Mouse (Mus musculus) myocyte (in vitro differentiated cells): ENCODE data around the gene Stx12. TPM values are rescaled to one million over a fixed set of nuclear protein-coding genes. Genes with fewer than 3 reads are reported as not detected.
"Not testable (repeated sequence)": the region's sequence is repeated elsewhere in the genome, so short reads cannot be mapped to it uniquely, and the experiment has no call there.

Experiments
- H3K27me3 ChIP-seq: one replicate; pipeline ENCODE4 v1.6.1; 2011; ENCODE audit not compliant: control insufficient read depth, insufficient read depth, insufficient read length
- H3K36me3 ChIP-seq: one replicate; pipeline ENCODE4 v1.6.1; 2011; ENCODE audit not compliant: control insufficient read depth, insufficient read depth
- H3K4me2 ChIP-seq: one replicate; pipeline ENCODE4 v1.6.1; 2011; ENCODE audit warnings: low read depth, control low read depth
- H3K4me3 ChIP-seq: one replicate; pipeline ENCODE4 v1.5.1; 2011; ENCODE audit warnings: mild to moderate bottlenecking, control low read depth, moderate library complexity
- H3K79me2 ChIP-seq: one replicate; pipeline ENCODE4 v1.6.1; 2011; ENCODE audit not compliant: control insufficient read depth, insufficient read depth
- H3ac ChIP-seq: one replicate; pipeline ENCODE4 v1.6.1; 2011; ENCODE audit not compliant: control insufficient read depth, insufficient read length
- CEBPB ChIP-seq: IDR thresholded peaks from 2 replicates; pipeline ENCODE4 v1.6.1; 2011; ENCODE audit warnings: mild to moderate bottlenecking, moderate library complexity; ENCODE audit not compliant: poor library complexity, insufficient read depth, severe bottlenecking
- E2F4 ChIP-seq: IDR thresholded peaks from one replicate; pipeline ENCODE4 v1.6.1; 2011; ENCODE audit warnings: mild to moderate bottlenecking, control low read depth, moderate library complexity; ENCODE audit not compliant: insufficient read depth
- MAX ChIP-seq: IDR thresholded peaks from one replicate; pipeline ENCODE4 v1.6.1; 2011; ENCODE audit warnings: low read depth, mild to moderate bottlenecking, control low read depth
- MYOD1 ChIP-seq, 3 experiments: IDR thresholded peaks; one replicate each; pipeline ENCODE4 v1.6.1; 2011; ENCODE audit warnings: control low read depth in 2 of 3, low read depth in 2 of 3, mild to moderate bottlenecking in 2 of 3, moderate library complexity in 1 of 3; ENCODE audit not compliant: insufficient read length in 2 of 3, control insufficient read depth in 1 of 3
- MYOG ChIP-seq, 3 experiments: IDR thresholded peaks; one replicate each; pipeline ENCODE4 v1.6.1; 2011; ENCODE audit warnings: control low read depth in 2 of 3, low read depth in 2 of 3, mild to moderate bottlenecking in 2 of 3; ENCODE audit not compliant: insufficient read length in 2 of 3, control insufficient read depth in 1 of 3, insufficient read depth in 1 of 3
- POLR2A ChIP-seq: IDR thresholded peaks from one replicate; pipeline ENCODE4 v1.6.1; 2011; ENCODE audit warnings: low read depth, mild to moderate bottlenecking, control low read depth, moderate library complexity; ENCODE audit not compliant: insufficient read length
- POLR2AphosphoS2 ChIP-seq: IDR thresholded peaks from one replicate; pipeline ENCODE4 v1.6.1; 2011; ENCODE audit warnings: low read depth, control low read depth; ENCODE audit not compliant: insufficient read length
- REST ChIP-seq: IDR thresholded peaks from one replicate; pipeline ENCODE4 v1.6.1; 2011; ENCODE audit warnings: mild to moderate bottlenecking, control low read depth, moderate library complexity; ENCODE audit not compliant: insufficient read depth, insufficient read length
- SRF ChIP-seq: IDR thresholded peaks from one replicate; pipeline ENCODE4 v1.6.1; 2011; ENCODE audit warnings: low read depth; ENCODE audit not compliant: control insufficient read depth, insufficient read length
- TCF12 ChIP-seq: IDR thresholded peaks from one replicate; pipeline ENCODE4 v1.6.1; 2011; ENCODE audit warnings: mild to moderate bottlenecking, control low read depth; ENCODE audit not compliant: poor library complexity, insufficient read depth, severe bottlenecking
- TCF3 ChIP-seq: IDR thresholded peaks from one replicate; pipeline ENCODE4 v1.6.1; 2011; ENCODE audit warnings: low read depth, control low read depth; ENCODE audit not compliant: insufficient read length
- USF1 ChIP-seq: IDR thresholded peaks from one replicate; pipeline ENCODE4 v1.6.1; 2011; ENCODE audit warnings: low read depth, mild to moderate bottlenecking, control low read depth, moderate library complexity
- polyA plus RNA-seq: library from polyadenylated mRNA; unstranded; fragments of >200 nt; fragmentation: generic; extraction: Trizol; gene quantifications from one replicate; pipeline ENCODE4 v1.2.1, GENCODE M21; 2012; ENCODE audit warnings: missing spikeins

The Stx12 gene
- polyA plus RNA-seq = 23.4 TPM

DNA sequence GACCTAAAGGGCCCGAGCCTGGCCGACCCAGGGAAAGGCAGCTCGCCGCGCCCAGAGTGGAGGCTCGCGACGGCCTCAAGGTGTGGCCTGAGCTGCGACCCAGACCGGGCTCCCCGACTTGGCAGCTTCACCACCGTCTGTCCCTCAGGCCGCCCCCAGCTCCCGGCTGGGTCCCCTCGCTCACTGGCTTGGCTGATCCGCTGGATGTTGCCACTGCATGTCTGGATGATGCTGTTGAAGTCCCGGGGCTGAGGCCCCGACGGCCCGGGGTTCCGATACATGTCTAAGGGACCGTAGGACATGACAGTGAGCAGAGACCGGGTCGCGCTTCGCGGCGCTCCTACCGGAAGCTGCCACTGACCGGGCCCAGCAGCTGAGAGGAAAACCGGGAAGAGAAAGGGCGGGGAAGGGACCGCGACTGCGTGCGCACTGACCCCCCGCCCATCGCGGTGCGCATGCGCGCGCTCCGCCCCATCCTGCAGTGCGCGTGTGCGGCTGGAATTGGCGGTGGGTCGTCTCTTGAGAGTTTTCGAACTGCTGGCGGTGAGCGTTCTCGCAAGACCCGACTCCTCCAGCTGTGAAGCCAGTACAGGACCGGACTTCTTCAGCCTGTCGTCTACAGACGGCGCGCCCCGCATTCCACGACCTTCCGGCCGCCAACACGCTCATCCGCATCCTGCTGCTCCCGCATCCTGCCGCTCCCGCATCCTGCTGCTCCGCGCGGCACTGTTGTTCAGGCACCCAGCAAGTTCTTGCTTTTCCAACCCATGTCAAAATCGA, at the start of gene Stx12:
Gene Stx12, minus strand, starts transcription at position 446 of the 780 bp plus-strand sequence.
- Histone ChIP-seq H3K4me3 (peak within 1 kb of the TSS; percentile 97), H3K27me3 (no peaks in the 10 kb centered on the region), H3K4me2 (peak within 1 kb of the TSS; percentile 94), H3K79me2 (peaks cover 49% of the 10 kb centered on the region), H3ac (peak within 1 kb of the TSS; percentile 36), H3K36me3 (peaks cover 7% of the 10 kb centered on the region)
- TF ChIP-seq TCF3 (no peak), MYOD1 (IDR thresholded peaks at IDR 0.05; ENCODE audit: control insufficient read depth in 1 of 3, insufficient read length in 2 of 3, low read depth in 2 of 3) (peak in 1 of 3 experiments; percentile 65), POLR2AphosphoS2 (peak; percentile 98), MYOG (IDR thresholded peaks at IDR 0.05; ENCODE audit: control insufficient read depth in 1 of 3, insufficient read depth in 1 of 3, insufficient read length in 2 of 3, low read depth in 2 of 3) (peak in 2 of 3 experiments; percentile 26 to 63), E2F4 (no peak), MAX (no peak), POLR2A (peak; percentile 92)

- TF ChIP-seq POLR2A = no peak
- TF ChIP-seq TCF12 = no peak
- no peak for TF ChIP-seq POLR2AphosphoS2
- TF ChIP-seq REST = no peak
- no peak for TF ChIP-seq E2F4
- TF ChIP-seq MAX = no peak
- no peak for TF ChIP-seq SRF
- TF ChIP-seq MYOG (IDR thresholded peaks at IDR 0.05; ENCODE audit: control insufficient read depth in 1 of 3, insufficient read depth in 1 of 3, insufficient read length in 2 of 3, low read depth in 2 of 3) = no peak
- no peak for TF ChIP-seq MYOD1 (IDR thresholded peaks at IDR 0.05; ENCODE audit: control insufficient read depth in 1 of 3, insufficient read length in 2 of 3, low read depth in 2 of 3)
- no peak for TF ChIP-seq TCF3
- TF ChIP-seq USF1 = no peak
- TF ChIP-seq CEBPB = no peak
- H3K79me2 ChIP-seq = no peaks in the 10 kb centered on the region
- no peak overlapping the region for H3K4me3 ChIP-seq
- H3ac ChIP-seq = no peak overlapping the region
- peaks cover 13% of the 10 kb centered on the region for H3K27me3 ChIP-seq
- no peak overlapping the region for H3K4me2 ChIP-seq
- no peaks in the 10 kb centered on the region for H3K36me3 ChIP-seq
These were observed 48.6 kb upstream of the Stx12 start for GRCm38 (mm10) chr4:132932752-132933404.

GRCm38 (mm10) chr4:132930784-132931183, 46.5 kb upstream of the Stx12 start:
- Histone ChIP-seq H3K36me3 (no peaks in the 10 kb centered on the region), H3K79me2 (no peaks in the 10 kb centered on the region), H3K4me3 (no peak overlapping the region), H3ac (no peak overlapping the region), H3K4me2 (no peak overlapping the region), H3K27me3 (peaks cover 16% of the 10 kb centered on the region)
- TF ChIP-seq POLR2AphosphoS2 (no peak), REST (no peak), MYOD1 (IDR thresholded peaks at IDR 0.05; ENCODE audit: control insufficient read depth in 1 of 3, insufficient read length in 2 of 3, low read depth in 2 of 3) (no peak), CEBPB (no peak), MAX (no peak), POLR2A (no peak), TCF3 (no peak), E2F4 (no peak), MYOG (IDR thresholded peaks at IDR 0.05; ENCODE audit: control insufficient read depth in 1 of 3, insufficient read depth in 1 of 3, insufficient read length in 2 of 3, low read depth in 2 of 3) (no peak), USF1 (no peak), TCF12 (no peak), SRF (no peak)

DNA sequence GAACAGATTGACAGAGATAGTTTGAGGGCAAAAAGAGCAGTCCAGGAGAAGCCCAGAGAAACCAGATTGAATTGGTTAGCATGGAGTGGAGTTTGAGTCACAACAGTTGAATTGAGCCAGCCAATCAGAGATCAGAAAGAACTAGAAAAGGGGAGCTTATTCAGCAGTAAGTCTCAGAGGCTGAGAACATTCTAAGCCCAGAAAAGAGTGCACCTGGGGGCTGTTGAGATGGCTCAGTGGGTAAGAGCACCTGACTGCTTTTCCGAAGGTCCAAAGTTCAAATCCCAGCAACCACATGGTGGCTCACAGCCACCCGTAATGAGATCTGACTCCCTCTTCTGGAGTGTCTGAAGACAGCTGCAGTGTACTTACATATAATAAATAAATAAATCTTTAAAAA, 42.2 kb upstream of the Stx12 start:
- not testable (repeated sequence) for H3K79me2 ChIP-seq, H3ac ChIP-seq, H3K27me3 ChIP-seq, H3K4me3 ChIP-seq, H3K4me2 ChIP-seq, H3K36me3 ChIP-seq

DNA sequence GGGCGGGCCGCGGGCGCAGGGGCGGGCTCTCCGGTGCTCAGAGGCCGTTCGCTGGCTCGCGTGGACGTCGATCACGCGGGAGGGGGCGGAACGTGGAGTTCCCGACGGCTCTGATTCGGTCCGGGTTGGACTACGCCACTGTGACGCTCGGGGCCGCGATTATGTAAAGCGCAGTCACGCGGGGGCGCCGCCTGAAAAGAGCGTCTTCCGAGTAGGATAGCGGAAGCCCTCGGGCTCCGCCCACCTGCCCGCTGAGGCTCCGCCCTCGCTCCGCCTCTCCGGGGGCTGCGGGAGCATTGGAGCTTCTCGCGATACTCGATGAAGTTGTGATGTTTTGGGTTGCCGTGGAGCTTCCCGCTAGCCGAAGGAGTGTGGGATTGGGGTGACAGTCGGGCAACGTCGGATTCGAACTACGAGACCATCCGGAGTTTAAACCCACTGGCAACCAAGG, 38.3 kb upstream of the Stx12 start, which contains the start of gene Fam76a:
Gene Fam76a, minus strand, starts transcription at position 1 of the 451 bp plus-strand sequence.
- H3K4me2 ChIP-seq = peak within 1 kb of the TSS; percentile 98

More for the DNA sequence above, 38.3 kb upstream of the Stx12 start, which contains the start of gene Fam76a:
- TF ChIP-seq CEBPB (no peak), REST (no peak), TCF3 (no peak), POLR2A (peak; percentile 37), MYOD1 (IDR thresholded peaks at IDR 0.05; ENCODE audit: control insufficient read depth in 1 of 3, insufficient read length in 2 of 3, low read depth in 2 of 3) (no peak), USF1 (peak; percentile 20), POLR2AphosphoS2 (no peak)
- peak within 1 kb of the TSS; percentile 48 for H3K4me3 ChIP-seq
- H3ac ChIP-seq = peak within 1 kb of the TSS; percentile 47
- H3K36me3 ChIP-seq = peaks cover 7% of the 10 kb centered on the region
- no peaks in the 10 kb centered on the region for H3K27me3 ChIP-seq
- H3K79me2 ChIP-seq = peaks cover 6% of the 10 kb centered on the region
